Mouse (Mus musculus): Measurements from ENCODE around the gene Fasn. TPM values are rescaled to one million over a fixed set of nuclear protein-coding genes. Genes with fewer than 3 reads are reported as not detected.

Gene Fasn
- polyA plus RNA-seq (2012; fragmentation: generic; extraction: Trizol): 100 to 1,000 TPM; 217 to 230 TPM

DNA sequence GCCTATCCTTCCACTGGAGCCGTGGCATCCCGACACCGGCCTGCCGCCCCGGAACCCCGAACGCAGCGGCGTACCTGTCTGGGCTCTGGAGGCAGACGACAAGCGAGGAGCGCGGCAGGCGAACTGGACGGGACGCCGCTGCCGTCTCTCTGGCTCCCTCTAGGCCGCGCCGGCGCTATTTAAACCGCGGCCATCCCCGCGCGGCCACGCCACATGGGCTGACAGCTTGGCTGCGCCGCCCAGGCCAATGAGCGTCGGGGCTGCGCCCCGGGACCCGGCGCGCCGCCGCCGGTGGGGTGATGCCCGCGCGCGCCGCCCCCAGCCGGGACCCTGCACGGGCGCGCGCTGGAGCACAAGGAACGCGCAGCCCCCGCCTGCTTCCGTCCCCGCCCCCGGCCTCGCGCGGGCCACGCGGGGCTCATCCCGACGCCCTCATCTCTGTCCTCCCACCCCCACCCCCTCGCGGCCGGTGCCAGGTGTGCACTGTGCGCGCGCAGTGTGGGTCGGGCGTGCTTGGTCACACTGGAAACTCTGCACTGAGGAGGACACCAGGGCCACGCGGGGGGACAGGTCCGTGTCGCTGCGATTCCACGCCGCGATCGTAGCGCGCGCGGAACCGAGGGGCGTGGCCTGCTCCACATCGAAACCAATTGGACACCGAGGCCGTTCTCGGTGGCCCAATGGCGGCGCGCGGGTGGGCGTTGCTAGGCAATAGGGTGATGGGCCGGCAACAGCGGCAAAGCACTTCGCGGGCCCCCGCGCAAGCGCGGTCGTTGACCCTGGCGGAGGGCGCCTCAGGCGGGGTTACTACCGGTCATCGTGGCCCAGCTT is at the start of gene Fasn:
TSS of gene Fasn (minus strand) at position 592 of the 831 bp plus-strand sequence.

DNA sequence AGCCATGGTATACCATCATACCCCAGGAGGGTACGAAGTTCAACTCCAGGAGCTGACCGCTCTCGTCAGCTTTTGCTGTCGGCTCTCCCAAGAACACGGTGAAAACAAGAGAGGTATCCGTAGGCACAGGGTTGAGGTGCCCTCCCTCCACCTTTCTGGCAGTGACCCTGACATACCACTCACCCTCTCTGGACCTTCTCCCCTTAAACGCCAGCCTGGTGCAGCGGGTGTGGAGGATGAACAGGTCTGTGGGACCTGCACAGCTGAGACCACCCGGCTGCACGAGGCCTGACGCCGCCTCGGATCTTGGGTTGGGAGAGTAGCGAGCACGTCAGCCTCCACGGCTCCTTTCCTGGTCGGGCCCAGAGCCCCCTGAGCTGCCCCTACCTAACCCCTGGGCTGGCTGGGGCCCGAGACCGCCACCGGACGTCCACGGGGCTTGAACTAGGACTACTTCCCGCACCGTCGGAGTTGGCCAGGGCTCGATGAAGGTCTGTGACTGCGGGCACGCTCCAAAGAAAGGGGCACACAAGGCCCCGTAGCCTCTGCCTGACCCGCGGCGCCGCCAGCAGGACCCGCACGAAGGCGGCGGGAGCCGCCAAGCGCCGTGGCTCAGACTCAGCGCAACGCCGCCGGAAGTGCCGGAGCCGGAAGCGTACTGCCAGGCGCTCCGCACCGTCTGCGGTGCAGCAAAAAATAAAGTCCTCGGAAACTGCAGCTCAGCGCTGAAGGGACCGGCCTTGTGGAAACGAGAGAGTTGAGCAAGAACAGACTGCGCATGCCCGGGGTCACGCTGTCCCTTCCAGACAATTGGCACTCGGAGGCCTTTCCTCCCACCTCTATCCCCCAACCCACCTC is 28.4 kb downstream of the Fasn start, which contains the start of gene Dus1l:
TSS of gene Dus1l (minus strand) at position 648 of the 858 bp plus-strand sequence.

DNA sequence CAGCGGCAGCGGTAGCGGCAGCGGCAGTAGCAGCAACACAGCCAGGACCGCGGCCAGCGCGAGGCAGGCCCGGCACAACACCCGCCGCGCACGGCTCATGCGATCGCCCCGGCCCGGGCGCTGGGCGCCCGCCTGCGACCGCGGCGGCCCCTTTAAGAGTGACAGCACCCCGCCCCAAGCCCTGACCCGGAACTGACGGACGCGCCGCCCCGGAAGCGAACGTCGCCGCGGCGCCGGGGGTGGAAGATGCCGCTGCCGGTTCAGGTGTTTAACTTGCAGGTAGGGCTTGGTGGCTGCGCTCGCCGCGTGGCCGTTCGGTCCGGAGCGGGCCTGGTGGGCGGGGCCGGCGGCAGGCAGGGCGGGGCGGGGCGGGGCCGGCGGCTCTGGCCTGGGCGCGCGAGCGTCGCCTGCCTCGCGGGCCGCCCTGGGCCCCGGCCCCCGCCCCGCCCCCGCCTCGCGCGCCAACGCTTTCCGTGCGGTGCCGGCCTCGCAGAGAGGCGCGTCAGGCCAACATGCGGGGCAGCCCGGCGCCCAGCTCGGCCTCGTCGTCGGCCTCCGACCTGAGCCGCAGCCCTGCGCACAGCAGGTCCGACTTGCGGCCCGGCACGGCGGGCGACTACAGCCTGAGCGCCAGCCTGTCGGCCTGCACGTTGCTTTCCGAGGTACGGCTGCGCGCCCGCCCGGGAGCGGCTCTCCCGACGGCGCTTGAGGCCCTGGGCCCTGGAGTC is 40.1 kb downstream of the Fasn start, which contains the start of the genes Rfng and Gps1:
TSS of gene Rfng (minus strand) at position 144 of the 728 bp plus-strand sequence.
TSS of gene Gps1 (plus strand) at position 209 of the 728 bp plus-strand sequence.

DNA sequence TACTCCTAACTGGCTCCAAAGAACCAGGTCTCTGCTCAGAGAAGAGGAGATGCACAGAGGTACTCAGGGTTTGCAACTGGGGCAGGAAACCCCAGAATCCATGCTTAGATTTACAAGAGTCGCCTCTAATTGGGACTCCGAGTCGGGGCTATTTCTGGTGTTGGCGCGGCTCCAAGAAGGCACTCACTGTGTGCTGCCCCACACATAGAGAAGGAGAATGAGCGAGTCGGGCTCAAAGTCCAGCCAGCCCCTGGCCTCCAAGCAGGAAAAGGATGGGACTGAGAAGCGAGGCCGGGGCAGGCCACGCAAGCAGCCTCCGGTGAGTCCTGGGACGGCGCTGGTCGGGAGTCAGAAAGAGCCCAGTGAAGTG is 61.7 kb downstream of the Fasn start, which contains the start of gene Hmga1b:
TSS of gene Hmga1b (plus strand) at position 123 of the 370 bp plus-strand sequence.

Other genes with a start within 250 kb of the Fasn start
- gene Arhgdia, start 242.9 kb downstream of the Fasn start, polyA plus RNA-seq (2012; fragmentation: generic; extraction: Trizol): 1,000 to 10,000 TPM; 1,146 to 2,128 TPM
- gene Alyref, start 226.2 kb downstream of the Fasn start, polyA plus RNA-seq (2012; fragmentation: generic; extraction: Trizol): 100 to 1,000 TPM; 130 to 156 TPM
- gene Anapc11, start 226.1 kb downstream of the Fasn start, polyA plus RNA-seq (2012; fragmentation: generic; extraction: Trizol): 100 to 1,000 TPM; 274 to 500 TPM
- 1 to 10 TPM in 1 of 2 experiments, under 1 TPM in 1; 0.29 to 1.2 TPM for gene Npb, start 216.1 kb downstream of the Fasn start, polyA plus RNA-seq (2012; fragmentation: generic; extraction: Trizol)
- 10 to 100 TPM; 34.5 to 72.4 TPM for gene Pcyt2, start 206.6 kb downstream of the Fasn start, polyA plus RNA-seq (2012; fragmentation: generic; extraction: Trizol)
- gene Sirt7, start 199.3 kb downstream of the Fasn start, polyA plus RNA-seq (2012; fragmentation: generic; extraction: Trizol): 10 to 100 TPM; 18.6 to 29.5 TPM
- 10 to 100 TPM; 11.2 to 27.5 TPM for gene Mafg, start 190.9 kb downstream of the Fasn start, polyA plus RNA-seq (2012; fragmentation: generic; extraction: Trizol)
- gene Pycr1, start 180.8 kb downstream of the Fasn start, polyA plus RNA-seq (2012; fragmentation: generic; extraction: Trizol): 10 to 100 TPM; 15.8 to 35.0 TPM
- gene Myadml2, start 176.4 kb downstream of the Fasn start, polyA plus RNA-seq (2012; fragmentation: generic; extraction: Trizol): not detected
- 1 to 10 TPM; 5.1 to 6.4 TPM for gene Notum, start 163.4 kb downstream of the Fasn start, polyA plus RNA-seq (2012; fragmentation: generic; extraction: Trizol)
- 100 to 1,000 TPM; 116 to 219 TPM for gene Aspscr1, start 151.6 kb downstream of the Fasn start, polyA plus RNA-seq (2012; fragmentation: generic; extraction: Trizol)
- 100 to 1,000 TPM in 1 of 2 experiments, 10 to 100 TPM in 1; 82.4 to 151 TPM for gene Cenpx, start 110.8 kb downstream of the Fasn start, polyA plus RNA-seq (2012; fragmentation: generic; extraction: Trizol)
- gene Lrrc45, start 110.6 kb downstream of the Fasn start, polyA plus RNA-seq (2012; fragmentation: generic; extraction: Trizol): 10 to 100 TPM; 13.4 to 31.9 TPM
- 10 to 100 TPM in 1 of 2 experiments, under 1 TPM in 1; 0.85 to 12.5 TPM for gene Rac3, start 103.1 kb downstream of the Fasn start, polyA plus RNA-seq (2012; fragmentation: generic; extraction: Trizol)
- 100 to 1,000 TPM; 170 to 223 TPM for gene Dcxr, start 97.3 kb downstream of the Fasn start, polyA plus RNA-seq (2012; fragmentation: generic; extraction: Trizol)
- gene Cbr2, start 92.4 kb downstream of the Fasn start, polyA plus RNA-seq (2012; fragmentation: generic; extraction: Trizol): 1,000 to 10,000 TPM in 1 of 2 experiments, 100 to 1,000 TPM in 1; 150 to 1,096 TPM
- 1,000 to 10,000 TPM in 1 of 2 experiments, 10 to 100 TPM in 1; 83.4 to 2,207 TPM for gene Hmga1b, start 61.8 kb downstream of the Fasn start, polyA plus RNA-seq (2012; fragmentation: generic; extraction: Trizol)
- 10 to 100 TPM; 36.7 to 58.4 TPM for gene Rfng, start 40.3 kb downstream of the Fasn start, polyA plus RNA-seq (2012; fragmentation: generic; extraction: Trizol)
- 100 to 1,000 TPM; 221 to 278 TPM for gene Gps1, start 40.3 kb downstream of the Fasn start, polyA plus RNA-seq (2012; fragmentation: generic; extraction: Trizol)
- 10 to 100 TPM; 56.8 to 85.8 TPM for gene Dus1l, start 28.1 kb downstream of the Fasn start, polyA plus RNA-seq (2012; fragmentation: generic; extraction: Trizol)
- gene Ccdc57, start 108.3 kb upstream of the Fasn start, polyA plus RNA-seq (2012; fragmentation: generic; extraction: Trizol): 1 to 10 TPM; 1.1 to 5.6 TPM
- gene Slc16a3, start 123.9 kb upstream of the Fasn start, polyA plus RNA-seq (2012; fragmentation: generic; extraction: Trizol): 1 to 10 TPM in 1 of 2 experiments, under 1 TPM in 1; 0.98 to 1.5 TPM
- gene Csnk1d, start 166.8 kb upstream of the Fasn start, polyA plus RNA-seq (2012; fragmentation: generic; extraction: Trizol): 100 to 1,000 TPM in 1 of 2 experiments, 10 to 100 TPM in 1; 48.0 to 125 TPM
- under 1 TPM in 1 of 2 experiments, not detected in 1; 0.06 TPM for gene Cd7, start 214.9 kb upstream of the Fasn start, polyA plus RNA-seq (2012; fragmentation: generic; extraction: Trizol)
- not detected for gene Sectm1b, start 239.0 kb upstream of the Fasn start, polyA plus RNA-seq (2012; fragmentation: generic; extraction: Trizol)